Mouse (Mus musculus): ENCODE results near the gene Jpt1.

DNA sequence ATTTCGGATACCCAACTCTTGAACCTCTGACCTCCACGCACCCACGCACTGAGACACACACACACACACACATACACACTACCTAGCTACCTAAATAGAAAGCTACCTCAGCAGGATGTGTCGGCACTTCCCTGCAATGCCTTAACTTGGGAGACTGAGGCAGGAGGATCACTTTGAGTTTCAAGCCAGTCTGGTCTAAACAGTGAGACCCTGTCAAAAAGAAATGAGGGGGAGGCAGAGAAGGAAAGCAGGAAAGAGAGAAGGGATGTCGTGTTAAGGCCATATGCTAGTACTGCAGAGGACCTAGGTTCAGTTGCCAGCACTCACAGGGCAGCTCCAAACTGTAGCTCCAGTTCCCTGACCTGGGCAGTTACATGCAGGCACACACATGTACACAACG is 834 bp upstream of the Jpt1 start:
- no peak for TF ChIP-seq CTCF (IDR thresholded peaks at IDR 0.05; ENCODE audit: borderline replicate concordance, extremely low read depth, insufficient read depth, insufficient read length)
- TF ChIP-seq POLR2A (IDR thresholded peaks at IDR 0.05; ENCODE audit: borderline replicate concordance, extremely low read depth, insufficient read depth, insufficient read length, poor library complexity, severe bottlenecking) = no peak

Data from brain, embryonic 14.5 days (tissue).